Mouse (Mus musculus) ES-Bruce4 (cell line): ENCODE results near the gene Immt. TPM values are rescaled to one million over a fixed set of nuclear protein-coding genes. Genes with fewer than 3 reads are reported as not detected.
"Not testable (repeated sequence)": the region's sequence is repeated elsewhere in the genome, so short reads cannot be mapped to it uniquely, and the experiment has no call there.

Source experiments
- H3K27ac ChIP-seq: 2 replicates; pipeline ENCODE4 v1.5.1; 2012; ENCODE audit warnings: low read length, inconsistent platforms; ENCODE audit not compliant: insufficient read depth
- H3K27me3 ChIP-seq: 2 replicates; pipeline ENCODE4 v1.6.1; 2012; ENCODE audit warnings: mild to moderate bottlenecking, low read length, inconsistent platforms; ENCODE audit not compliant: control insufficient read depth, poor library complexity, insufficient read depth, severe bottlenecking
- H3K36me3 ChIP-seq: 2 replicates; pipeline ENCODE4 v1.6.1; 2012; ENCODE audit warnings: inconsistent platforms, mild to moderate bottlenecking, low read length, moderate library complexity; ENCODE audit not compliant: control insufficient read depth, poor library complexity, insufficient read depth, severe bottlenecking
- H3K4me1 ChIP-seq: one replicate; pipeline ENCODE4 v1.8.1; 2011; ENCODE audit warnings: low read length; ENCODE audit not compliant: control insufficient read depth, insufficient read depth
- H3K4me3 ChIP-seq: 2 replicates; pipeline ENCODE4 v1.5.1; 2011; ENCODE audit warnings: low read depth, mild to moderate bottlenecking, low read length
- H3K9ac ChIP-seq: 2 replicates; pipeline ENCODE4 v1.6.1; 2012; ENCODE audit warnings: low read depth, mild to moderate bottlenecking, inconsistent platforms; ENCODE audit not compliant: poor library complexity, severe bottlenecking
- H3K9me3 ChIP-seq: replicated peaks from 2 replicates; pipeline ENCODE4 v1.6.1; 2012; ENCODE audit warnings: mild to moderate bottlenecking, low read length, inconsistent platforms; ENCODE audit not compliant: control insufficient read depth, poor library complexity, insufficient read depth, severe bottlenecking
- CTCF ChIP-seq: IDR thresholded peaks from one replicate; pipeline ENCODE4 v1.8.1; 2011; ENCODE audit warnings: low read depth, low read length
- EP300 ChIP-seq: IDR thresholded peaks from 2 replicates; pipeline ENCODE4 v1.6.1; 2011; ENCODE audit warnings: low read depth, low read length; ENCODE audit not compliant: insufficient read depth
- POLR2A ChIP-seq: IDR thresholded peaks from one replicate; pipeline ENCODE4 v1.8.1; 2011; ENCODE audit warnings: low read length; ENCODE audit not compliant: insufficient read depth
- polyA plus RNA-seq: library from polyadenylated mRNA; stranded (reverse); fragments of >200 nt; gene quantifications from 2 replicates; pipeline ENCODE4 v1.2.4, GENCODE M21; 2011; ENCODE audit warnings: low read depth; ENCODE audit not compliant: missing spikeins, insufficient read depth, insufficient read length

Immt gene
- polyA plus RNA-seq, 1 experiment = 129 TPM

GRCm38 (mm10) chr6:71908481-71909381 lies 77.6 kb downstream of the Immt start, which contains the start of the genes Ptcd3 and Polr1a:
Gene Ptcd3 (minus strand): TSS chr6:71908750.
Gene Polr1a (plus strand): TSS chr6:71909053.
- no peaks in the 10 kb centered on the region for H3K4me1 ChIP-seq
- H3K9me3 ChIP-seq = no peaks in the 10 kb centered on the region
- H3K9ac ChIP-seq = peak within 1 kb of the TSS; percentile 32
- H3K27ac ChIP-seq = no peak within 1 kb of the TSS
- peak within 1 kb of the TSS; percentile 80 for H3K4me3 ChIP-seq
- TF ChIP-seq EP300 (no peak), POLR2A (peak; percentile 83)
- H3K36me3 ChIP-seq = peaks cover 39% of the 10 kb centered on the region
- no peaks in the 10 kb centered on the region for H3K27me3 ChIP-seq

- no peaks in the 10 kb centered on the region for H3K27me3 ChIP-seq
- H3K36me3 ChIP-seq = peaks cover 38% of the 10 kb centered on the region
- TF ChIP-seq POLR2A = no peak
- peak overlapping the region; percentile 80 for H3K4me3 ChIP-seq
- no peaks in the 10 kb centered on the region for H3K4me1 ChIP-seq
- H3K9ac ChIP-seq = peak overlapping the region; percentile 32
- H3K9me3 ChIP-seq = no peaks in the 10 kb centered on the region
- no peak overlapping the region for H3K27ac ChIP-seq
Observed at GRCm38 (mm10) chr6:71909384-71909783, 78.3 kb downstream of the Immt start.

GRCm38 (mm10) chr6:71909840-71910239 lies 78.7 kb downstream of the Immt start:
- Histone ChIP-seq H3K9me3 (no peaks in the 10 kb centered on the region), H3K27me3 (no peaks in the 10 kb centered on the region), H3K4me3 (peak overlapping the region; percentile 80), H3K4me1 (no peaks in the 10 kb centered on the region), H3K36me3 (peaks cover 35% of the 10 kb centered on the region), H3K9ac (peak overlapping the region; percentile 32), H3K27ac (no peak overlapping the region)
- no peak for TF ChIP-seq EP300
- no peak for TF ChIP-seq CTCF
- TF ChIP-seq POLR2A = no peak

- Histone ChIP-seq H3K9ac (no peak overlapping the region), H3K27me3 (no peaks in the 10 kb centered on the region), H3K4me3 (no peak overlapping the region), H3K27ac (no peak overlapping the region), H3K9me3 (no peaks in the 10 kb centered on the region), H3K4me1 (no peaks in the 10 kb centered on the region), H3K36me3 (peaks cover 31% of the 10 kb centered on the region)
- no peak for TF ChIP-seq CTCF
- no peak for TF ChIP-seq POLR2A
- TF ChIP-seq EP300 = no peak
Observed at GRCm38 (mm10) chr6:71911686-71912450, 80.7 kb downstream of the Immt start.

- TF ChIP-seq CTCF = no peak
- TF ChIP-seq EP300 = no peak
- TF ChIP-seq POLR2A = no peak
- no peaks in the 10 kb centered on the region for H3K9me3 ChIP-seq
- H3K27ac ChIP-seq = no peak overlapping the region
- no peak overlapping the region for H3K4me3 ChIP-seq
- H3K27me3 ChIP-seq = no peaks in the 10 kb centered on the region
- no peaks in the 10 kb centered on the region for H3K4me1 ChIP-seq
- peaks cover 76% of the 10 kb centered on the region for H3K36me3 ChIP-seq
- no peak overlapping the region for H3K9ac ChIP-seq
Observed at GRCm38 (mm10) chr6:71920752-71921151, 89.6 kb downstream of the Immt start.

GRCm38 (mm10) chr6:71925233-71925632 lies 94.1 kb downstream of the Immt start:
- H3K27me3 ChIP-seq, H3K9me3 ChIP-seq, H3K4me1 ChIP-seq, H3K27ac ChIP-seq, H3K9ac ChIP-seq, H3K4me3 ChIP-seq: not testable (repeated sequence)
- H3K36me3 ChIP-seq = peaks cover 68% of the 10 kb centered on the region

Other genes starting within 250 kb of the Immt start
- 42.6 and 49.3 TPM in 2 replicates for gene Kdm3a, start 198.3 kb upstream of the Immt start, polyA plus RNA-seq
- gene Reep1, start 123.8 kb upstream of the Immt start, polyA plus RNA-seq = 2.9 and 3.3 TPM in 2 replicates
- gene Mrpl35, start 4.4 kb upstream of the Immt start, polyA plus RNA-seq = 60.8 and 70.5 TPM in 2 replicates
- 141 and 155 TPM in 2 replicates for gene Ptcd3, start 77.4 kb downstream of the Immt start, polyA plus RNA-seq
- 65.4 and 68.0 TPM in 2 replicates for gene Polr1a, start 77.7 kb downstream of the Immt start, polyA plus RNA-seq